Mouse (Mus musculus) forebrain, embryonic 16.5 days (tissue): Measurements from ENCODE around the gene Arl2. TPM values are rescaled to one million over a fixed set of nuclear protein-coding genes. Genes with fewer than 3 reads are reported as not detected.

Experiments
- ATAC-seq: fragments of 200-750 bp; cut with Nextera tagmentation; 2 replicates; pipeline ENCODE4 v1.8.0; 2017; ENCODE audit warnings: mild to moderate bottlenecking, moderate library complexity
- H3K27ac ChIP-seq: fragments of 300-500 bp; sonication (generic); 2 replicates; pipeline ENCODE4 v1.5.1; 2014; ENCODE audit warnings: low read length, control low read depth
- H3K27me3 ChIP-seq: fragments of 300-500 bp; sonication (generic); replicated peaks from 2 replicates; pipeline ENCODE4 v1.6.1; 2014; ENCODE audit warnings: low read length; ENCODE audit not compliant: control insufficient read depth, insufficient read depth
- H3K36me3 ChIP-seq: fragments of 300-500 bp; sonication (generic); 2 replicates; pipeline ENCODE4 v1.6.1; 2014; ENCODE audit not compliant: control insufficient read depth, insufficient read depth
- H3K4me1 ChIP-seq: fragments of 300-500 bp; sonication (generic); replicated peaks from 2 replicates; pipeline ENCODE4 v1.6.1; 2014; ENCODE audit warnings: low read length; ENCODE audit not compliant: control insufficient read depth, insufficient read depth
- H3K4me2 ChIP-seq: fragments of 300-500 bp; sonication (generic); 2 replicates; pipeline ENCODE4 v1.6.1; 2014; ENCODE audit warnings: mild to moderate bottlenecking, low read length, control low read depth
- H3K4me3 ChIP-seq: fragments of 300-500 bp; sonication (generic); replicated peaks from 2 replicates; pipeline ENCODE4 v1.5.1; 2014; ENCODE audit warnings: mild to moderate bottlenecking, low read length, control low read depth
- H3K9ac ChIP-seq: fragments of 300-500 bp; sonication (generic); replicated peaks from 2 replicates; pipeline ENCODE4 v1.6.1; 2014; ENCODE audit warnings: low read depth, low read length, control low read depth
- H3K9me3 ChIP-seq: fragments of 300-500 bp; sonication (generic); 2 replicates; pipeline ENCODE4 v1.6.1; 2016; ENCODE audit warnings: low read length; ENCODE audit not compliant: control insufficient read depth
- WGBS: fragments of 180-500 bp; shearing (Covaris S2); extraction: QIAGEN DNeasy Blood & Tissue Kit; methylation state at CpG from one replicate; pipeline ENCODE4 v1.1.7; 2014; 5-methylcytosine and 5-hydroxymethylcytosine counted together
- polyA plus RNA-seq: library from polyadenylated mRNA; unstranded; fragments of >200 nt; fragmentation: Nextera tagmentation; extraction: Ambion mirVana; gene quantifications from 2 replicates; pipeline ENCODE4 v1.2.1, GENCODE M21; 2015

Arl2 gene
- polyA plus RNA-seq, 1 experiment from 2014 or later = 92.6 TPM

DNA sequence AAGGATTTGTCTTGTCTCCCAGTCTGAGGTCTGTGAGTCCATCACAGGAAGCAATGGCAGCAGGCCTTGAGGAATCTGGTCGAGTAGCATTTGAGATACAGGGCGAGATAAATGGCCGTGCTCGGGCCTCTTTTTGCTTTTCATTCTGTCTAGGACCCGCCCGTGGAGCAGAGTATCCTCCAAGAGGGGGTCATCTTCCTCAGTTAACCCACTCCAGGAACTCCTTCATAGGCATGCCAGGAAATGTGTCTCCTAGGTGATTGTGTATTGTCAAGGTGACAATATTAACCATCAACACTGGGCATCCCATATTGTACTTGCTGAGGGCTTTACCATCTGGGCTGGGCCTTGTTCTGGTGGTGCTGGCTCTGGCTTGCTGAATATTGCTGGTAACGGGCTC is 47.2 kb downstream of the Arl2 start, which contains the start of gene AC131692.1:
AC131692.1 (plus strand) TSS at position 301 of the 400 bp plus-strand sequence.
- Histone ChIP-seq H3K9ac (no peak within 1 kb of the TSS), H3K4me2 (no peak within 1 kb of the TSS), H3K4me1 (no peaks in the 10 kb centered on the region), H3K36me3 (peaks cover 2% of the 10 kb centered on the region; the same call in 1 of the 2 replicates), H3K27me3 (no peaks in the 10 kb centered on the region), H3K4me3 (no peak within 1 kb of the TSS), H3K9me3 (no peaks in the 10 kb centered on the region), H3K27ac (no peak within 1 kb of the TSS)
- ATAC-seq = no peak
- WGBS = 95% methylated on average over 7 of the region's 7 CpGs

GRCm38 (mm10) chr19:6088841-6089240 is 52.5 kb downstream of the Arl2 start:
- Histone ChIP-seq H3K27me3 (no peaks in the 10 kb centered on the region), H3K4me2 (no peak overlapping the region), H3K4me1 (peaks cover 15% of the 10 kb centered on the region), H3K9me3 (no peaks in the 10 kb centered on the region), H3K9ac (no peak overlapping the region), H3K36me3 (peaks cover 2% of the 10 kb centered on the region; the same call in 1 of the 2 replicates), H3K27ac (no peak overlapping the region), H3K4me3 (no peak overlapping the region)
- no peak for ATAC-seq
- 94% methylated on average over 13 of the region's 13 CpGs for WGBS

DNA sequence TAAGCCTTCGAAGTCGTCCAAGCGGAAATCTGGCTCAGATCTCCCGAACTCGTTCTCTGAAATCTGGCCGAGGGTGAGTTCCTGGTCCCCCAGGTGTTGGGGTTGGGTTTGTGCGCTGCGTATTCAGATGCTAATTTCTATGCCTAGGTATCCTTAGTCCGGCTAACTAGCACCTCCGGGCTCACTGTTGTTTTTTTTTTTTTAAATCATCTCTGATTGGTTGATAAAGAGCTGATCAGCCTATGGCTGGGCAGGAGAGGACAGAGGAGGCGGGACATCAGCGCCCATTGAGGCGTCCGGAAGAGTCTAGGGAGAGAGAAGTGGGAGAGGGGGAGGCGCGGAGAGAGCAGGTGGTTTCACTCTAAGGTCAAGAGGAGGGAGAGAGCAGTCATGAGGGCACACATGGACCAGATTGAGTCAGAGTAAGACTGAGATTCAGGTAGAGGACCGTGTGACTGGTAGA is 55.9 kb downstream of the Arl2 start:
- Histone ChIP-seq H3K9ac (peak overlapping the region; percentile 49), H3K27ac (no peak overlapping the region), H3K4me1 (peaks cover 21% of the 10 kb centered on the region), H3K27me3 (no peaks in the 10 kb centered on the region), H3K4me2 (peak overlapping the region; percentile 91), H3K4me3 (peak overlapping the region; percentile 77), H3K36me3 (peaks cover 11% of the 10 kb centered on the region), H3K9me3 (no peaks in the 10 kb centered on the region)
- ATAC-seq = peak; percentile 64
- under 1% methylated on average over 17 of the region's 17 CpGs for WGBS

DNA sequence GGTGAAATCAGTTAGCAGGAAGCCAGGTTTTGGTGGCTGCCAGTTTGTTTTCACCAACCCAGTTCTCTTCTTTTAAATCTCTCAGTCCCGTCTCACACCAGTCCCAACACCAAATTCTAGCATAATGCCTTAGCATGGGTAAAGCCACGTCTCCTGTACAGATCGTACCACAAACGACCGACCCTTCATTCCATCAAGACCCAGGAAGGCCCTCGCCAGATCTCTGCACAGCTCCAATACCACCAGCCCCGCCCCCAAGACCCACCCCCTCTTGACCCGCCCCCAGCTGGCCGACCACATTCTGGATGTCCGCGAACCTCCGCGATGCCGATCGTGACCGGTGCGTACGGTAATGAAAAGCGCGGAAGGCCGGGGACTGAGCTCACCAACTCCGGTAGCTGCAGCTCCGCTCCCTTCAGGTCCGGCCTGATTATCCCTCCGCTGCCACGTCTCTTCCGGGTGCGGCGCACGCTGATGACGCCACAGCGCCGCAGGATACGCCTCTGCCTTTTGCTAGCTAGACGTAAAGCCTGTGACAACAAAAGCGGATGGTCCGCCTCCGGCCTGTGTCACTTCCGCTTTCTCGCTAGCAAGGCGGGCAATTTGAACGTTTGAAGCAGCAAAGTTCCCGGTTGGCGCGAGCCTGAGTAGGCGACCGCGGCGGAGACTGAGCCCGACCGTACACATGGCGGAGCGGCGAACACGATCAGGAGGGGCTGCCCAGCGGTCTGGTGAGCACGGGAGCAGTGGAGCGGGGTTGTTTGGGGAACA is 56.7 kb downstream of the Arl2 start, which contains the start of the genes Zfpl1 and Cdca5:
Zfpl1 (minus strand) TSS at position 479 of the 771 bp plus-strand sequence.
Cdca5 (plus strand) TSS at position 506 of the 771 bp plus-strand sequence.
- no peaks in the 10 kb centered on the region for H3K9me3 ChIP-seq
- ATAC-seq = peak; percentile 93
- H3K27ac ChIP-seq = peak within 1 kb of the TSS; percentile 59
- H3K4me2 ChIP-seq = peak within 1 kb of the TSS; percentile 91
- peaks cover 13% of the 10 kb centered on the region for H3K36me3 ChIP-seq
- peaks cover 21% of the 10 kb centered on the region for H3K4me1 ChIP-seq
- peak within 1 kb of the TSS; percentile 77 for H3K4me3 ChIP-seq
- WGBS = under 1% methylated on average over 58 of the region's 58 CpGs
- H3K9ac ChIP-seq = peak within 1 kb of the TSS; percentile 75
- H3K27me3 ChIP-seq = no peaks in the 10 kb centered on the region

Other genes starting within 250 kb of the Arl2 start
- 11.0 and 13.7 TPM in 2 replicates for gene Tigd3, start 247.4 kb downstream of the Arl2 start, polyA plus RNA-seq
- 124 and 126 TPM in 2 replicates for gene Dpf2, start 228.5 kb downstream of the Arl2 start, polyA plus RNA-seq
- gene Cdc42ep2, start 216.7 kb downstream of the Arl2 start, polyA plus RNA-seq = 11.1 and 12.4 TPM in 2 replicates
- 31.9 and 34.2 TPM in 2 replicates for gene Pola2, start 177.3 kb downstream of the Arl2 start, polyA plus RNA-seq
- not detected in 2 replicates for gene Slc22a20, start 155.4 kb downstream of the Arl2 start, polyA plus RNA-seq
- gene Capn1, start 125.7 kb downstream of the Arl2 start, polyA plus RNA-seq = 1.3 and 2.2 TPM in 2 replicates
- 22.6 and 30.3 TPM in 2 replicates for gene Syvn1, start 95.0 kb downstream of the Arl2 start, polyA plus RNA-seq
- gene Mrpl49, start 83.8 kb downstream of the Arl2 start, polyA plus RNA-seq = 65.0 and 74.0 TPM in 2 replicates
- 493 and 512 TPM in 2 replicates for gene Fau, start 83.7 kb downstream of the Arl2 start, polyA plus RNA-seq
- gene Znhit2, start 80.4 kb downstream of the Arl2 start, polyA plus RNA-seq = 30.1 and 31.0 TPM in 2 replicates
- 34.0 and 41.3 TPM in 2 replicates for gene Tm7sf2, start 73.2 kb downstream of the Arl2 start, polyA plus RNA-seq
- 85.9 and 88.5 TPM in 2 replicates for gene Vps51, start 64.3 kb downstream of the Arl2 start, polyA plus RNA-seq
- gene Tmem262, start 61.5 kb downstream of the Arl2 start, polyA plus RNA-seq = not detected in 2 replicates
- 2.1 and 3.1 TPM in 2 replicates for gene Gm28374, start 59.3 kb downstream of the Arl2 start, polyA plus RNA-seq
- 83.3 and 85.7 TPM in 2 replicates for gene Zfpl1, start 56.6 kb downstream of the Arl2 start, polyA plus RNA-seq
- 16.5 and 16.7 TPM in 2 replicates for gene Cdca5, start 56.6 kb downstream of the Arl2 start, polyA plus RNA-seq
- not detected in 2 replicates for gene AC131692.1, start 47.1 kb downstream of the Arl2 start, polyA plus RNA-seq
- gene Naaladl1, start 35.8 kb downstream of the Arl2 start, polyA plus RNA-seq = 0.35 and 0.58 TPM in 2 replicates
- gene Sac3d1, start 22.9 kb downstream of the Arl2 start, polyA plus RNA-seq = 46.4 and 50.5 TPM in 2 replicates
- gene Snx15, start 13.2 kb downstream of the Arl2 start, polyA plus RNA-seq = 40.3 and 50.1 TPM in 2 replicates
- gene Batf2, start 565 bp downstream of the Arl2 start, polyA plus RNA-seq = not detected in 2 replicates
- gene Majin, start 42.8 kb upstream of the Arl2 start, polyA plus RNA-seq = not detected in 2 replicates
- gene Gpha2, start 84.8 kb upstream of the Arl2 start, polyA plus RNA-seq = not detected in 2 replicates
- gene Ppp2r5b, start 94.3 kb upstream of the Arl2 start, polyA plus RNA-seq = 106 and 117 TPM in 2 replicates
- gene Atg2a, start 100.1 kb upstream of the Arl2 start, polyA plus RNA-seq = 11.2 and 13.1 TPM in 2 replicates
- 105 and 106 TPM in 2 replicates for gene Ehd1, start 135.2 kb upstream of the Arl2 start, polyA plus RNA-seq
- 0.52 and 1.1 TPM in 2 replicates for gene Cdc42bpg, start 164.9 kb upstream of the Arl2 start, polyA plus RNA-seq
- 96.1 and 96.5 TPM in 2 replicates for gene Men1, start 193.4 kb upstream of the Arl2 start, polyA plus RNA-seq
- 12.3 and 21.2 TPM in 2 replicates for gene Map4k2, start 199.6 kb upstream of the Arl2 start, polyA plus RNA-seq
- gene Sf1, start 222.1 kb upstream of the Arl2 start, polyA plus RNA-seq = 122 and 127 TPM in 2 replicates
- gene Pygm, start 242.9 kb upstream of the Arl2 start, polyA plus RNA-seq = 2.4 and 2.8 TPM in 2 replicates